Mouse (Mus musculus): Measurements from ENCODE around the gene Trim9.

GRCm38 (mm10) chr12:70333253-70333805 lies 14.1 kb downstream of the Trim9 start:
- TF ChIP-seq CTCF (IDR thresholded peaks at IDR 0.05; ENCODE audit: control insufficient read depth, insufficient read depth, insufficient read length) (no peak), CEBPB (IDR thresholded peaks at IDR 0.05; ENCODE audit: low read depth) (no peak), MYOG (IDR thresholded peaks at IDR 0.05; ENCODE audit: control insufficient read depth, extremely low read depth, insufficient read length) (no peak), MYOD1 (IDR thresholded peaks at IDR 0.05; ENCODE audit: control insufficient read depth, insufficient read length, low read depth) (no peak), MAX (IDR thresholded peaks at IDR 0.05) (no peak), FOSL1 (IDR thresholded peaks at IDR 0.05; ENCODE audit: insufficient read depth, low read length, poor library complexity, severe bottlenecking) (no peak), USF1 (IDR thresholded peaks at IDR 0.05; ENCODE audit: low read depth) (no peak)
